Mouse (Mus musculus) kidney, adult 8-10 months (tissue): Measurements from ENCODE around the gene Gm4791.

Source experiments
- DNase-seq, 2 experiments: peaks; one replicate each; pipeline ENCODE4 v3.0.0; 2022

The Gm4791 gene

DNA sequence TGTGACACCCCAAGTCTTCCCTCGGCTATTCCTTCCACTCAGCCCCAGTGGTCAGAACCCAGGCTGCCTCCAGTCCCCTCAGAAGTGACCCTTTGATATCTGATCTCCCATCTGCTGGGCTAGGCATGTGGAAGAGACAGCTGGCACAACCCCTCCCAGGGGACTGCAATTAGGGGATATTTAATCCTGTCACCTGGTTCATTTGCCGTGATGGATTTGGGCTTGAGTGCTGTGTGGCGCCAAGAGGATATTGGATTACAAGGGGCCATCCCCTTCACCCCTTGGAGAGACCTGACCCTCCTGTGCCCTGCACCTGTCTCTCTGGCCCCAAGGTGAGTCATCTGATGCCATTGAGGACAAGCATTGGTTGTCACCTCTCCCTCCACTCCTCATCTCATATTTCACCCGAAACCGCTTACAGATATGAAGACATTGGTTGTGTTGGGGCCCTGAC lies at the start of gene Gm4791:
Gm4791 (plus strand) TSS at position 404 of the 454 bp plus-strand sequence.
- no peak for DNase-seq

DNA sequence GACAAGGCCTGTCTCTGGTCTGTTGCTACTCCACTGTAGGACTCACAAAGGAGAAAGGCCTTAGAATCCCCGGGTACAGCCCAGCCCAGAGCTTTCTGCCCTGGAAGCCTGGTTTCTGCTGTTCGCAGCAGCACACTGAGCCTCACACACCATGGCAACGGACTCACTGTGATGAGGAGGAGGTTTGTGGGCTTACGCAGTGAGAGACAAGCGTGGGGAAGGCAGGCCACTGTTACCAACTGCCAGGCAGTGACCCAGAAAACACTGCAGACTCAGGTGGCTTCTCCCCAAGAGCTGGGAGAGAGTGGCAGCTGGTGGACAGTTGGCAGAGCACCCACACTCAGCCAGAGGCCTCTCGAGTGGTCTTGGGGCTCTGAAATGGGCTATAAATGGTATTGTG lies 42.3 kb upstream of the Gm4791 start:
- no peak for DNase-seq

DNA sequence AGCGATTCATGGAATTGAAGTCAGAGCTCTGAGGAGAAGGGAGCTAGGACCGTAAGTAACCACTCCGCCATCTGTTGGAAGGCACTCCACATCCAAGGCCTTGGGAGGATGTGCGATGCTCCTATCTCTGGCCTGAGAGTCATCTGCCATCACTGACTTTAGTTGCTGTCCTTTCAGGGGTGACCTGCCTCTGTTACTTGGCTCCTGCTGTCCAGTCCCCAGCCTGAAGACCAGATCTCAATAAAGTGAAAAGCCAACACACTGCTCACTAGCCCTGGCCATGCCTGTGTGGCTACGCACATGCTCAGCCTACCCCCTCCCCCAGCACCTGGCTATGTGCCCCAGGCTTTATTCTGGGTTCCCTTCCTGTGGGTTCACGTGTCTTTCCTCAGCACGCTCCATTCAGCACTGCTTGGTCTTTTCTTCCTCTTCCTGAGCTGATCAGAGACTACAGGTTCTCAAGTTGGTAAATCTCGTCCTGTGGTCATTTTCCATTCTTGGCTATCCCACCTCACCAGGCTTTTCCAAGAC lies 41.1 kb upstream of the Gm4791 start:
- no peak for DNase-seq

DNA sequence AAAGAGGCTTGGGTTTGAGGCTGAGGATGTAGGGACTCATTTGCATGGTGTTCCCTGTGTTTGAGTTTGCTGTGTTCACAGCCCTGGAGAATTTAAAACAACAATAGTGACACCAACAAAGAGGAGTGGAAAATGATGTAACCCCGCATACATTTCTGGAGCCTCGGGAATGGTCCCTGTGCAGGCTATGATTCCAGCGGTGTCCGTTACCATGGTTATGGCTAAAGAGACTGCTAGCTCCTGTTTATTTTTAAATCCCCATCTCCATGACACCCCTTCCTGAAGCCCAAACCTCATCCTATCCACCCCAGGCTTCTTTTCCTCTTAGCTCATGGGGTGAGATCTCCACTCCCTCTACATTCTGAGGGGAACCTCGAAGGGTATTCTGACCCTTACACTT lies 32.5 kb upstream of the Gm4791 start:
- no peak for DNase-seq

DNA sequence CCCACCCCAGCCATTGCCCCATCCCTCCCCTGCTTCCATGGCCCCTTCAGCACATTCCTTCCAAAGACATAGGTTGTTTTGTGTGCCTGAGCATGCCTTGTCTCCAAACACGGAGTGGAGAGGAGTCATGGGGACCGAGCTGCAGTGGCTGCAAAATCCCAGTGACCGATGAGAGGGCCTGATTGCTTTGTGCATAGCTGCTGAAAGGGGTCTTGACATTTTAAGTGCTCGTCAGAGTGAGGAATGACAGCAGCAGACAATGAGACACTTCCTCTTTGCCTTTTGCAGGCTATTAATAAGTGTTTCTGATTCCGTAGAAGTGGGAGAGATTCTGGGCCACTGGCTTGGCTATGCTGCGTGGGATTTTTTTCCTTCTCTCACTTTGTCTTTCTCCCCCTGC lies 29.6 kb upstream of the Gm4791 start:
- no peak for DNase-seq

DNA sequence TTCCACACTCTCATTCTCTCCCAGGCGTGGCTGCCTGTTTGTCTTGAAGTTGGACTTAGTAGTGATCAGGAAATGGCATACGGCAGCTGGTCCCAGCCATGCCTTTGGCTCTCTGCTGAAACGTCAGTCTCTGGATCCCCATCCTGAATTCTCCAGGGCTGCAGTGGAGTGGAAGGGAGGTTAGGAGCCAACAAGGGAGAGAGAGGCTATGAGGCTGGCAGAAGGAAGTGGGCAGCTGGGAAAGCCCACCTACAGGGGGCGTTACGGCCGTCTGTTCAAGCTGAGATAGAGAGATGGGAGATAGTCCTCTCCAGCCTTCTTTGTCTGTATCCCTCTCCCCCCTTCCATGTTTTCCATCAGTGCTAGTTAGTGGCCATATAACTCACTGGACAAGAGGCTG lies 29.1 kb upstream of the Gm4791 start:
- no peak for DNase-seq

DNA sequence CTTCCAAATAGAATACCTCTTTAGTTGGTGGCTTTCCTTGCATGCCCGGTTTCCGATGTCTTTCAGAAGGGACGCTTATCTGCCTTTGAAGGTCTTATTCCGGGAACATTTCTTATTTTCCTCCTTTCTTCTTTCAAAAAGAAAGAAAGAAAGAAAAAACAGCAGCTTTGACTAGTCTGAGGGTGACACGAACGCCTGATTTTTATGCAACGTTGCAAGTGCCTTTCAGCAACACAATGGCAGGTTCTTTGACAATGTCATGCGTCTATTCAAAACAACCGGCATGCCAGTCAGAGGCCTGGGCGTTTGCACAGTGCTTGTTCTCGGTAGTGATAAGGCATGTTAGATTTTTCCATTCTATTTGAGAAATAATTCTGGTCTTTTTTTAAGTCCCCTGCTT lies 19.7 kb upstream of the Gm4791 start:
- DNase-seq: no peak

DNA sequence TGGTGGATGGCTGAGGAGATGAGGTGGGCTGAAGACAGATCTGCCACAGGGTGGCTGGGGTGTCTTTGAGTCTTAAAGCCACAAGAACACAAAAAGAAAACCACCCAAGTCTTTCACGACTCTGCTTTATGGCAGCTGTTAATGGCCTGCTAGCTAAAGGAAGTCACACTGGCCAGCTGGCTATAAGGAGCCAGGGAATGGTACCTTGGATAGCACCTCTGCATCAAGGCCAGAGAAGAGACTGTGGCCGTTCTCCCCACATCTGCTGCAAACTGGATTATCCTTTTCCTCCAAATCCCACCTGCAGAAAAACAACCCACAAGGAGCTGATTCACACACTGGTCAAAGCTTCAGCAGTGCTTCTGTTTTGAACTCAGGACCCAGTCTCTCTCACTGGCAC lies 18.4 kb upstream of the Gm4791 start:
- no peak for DNase-seq

DNA sequence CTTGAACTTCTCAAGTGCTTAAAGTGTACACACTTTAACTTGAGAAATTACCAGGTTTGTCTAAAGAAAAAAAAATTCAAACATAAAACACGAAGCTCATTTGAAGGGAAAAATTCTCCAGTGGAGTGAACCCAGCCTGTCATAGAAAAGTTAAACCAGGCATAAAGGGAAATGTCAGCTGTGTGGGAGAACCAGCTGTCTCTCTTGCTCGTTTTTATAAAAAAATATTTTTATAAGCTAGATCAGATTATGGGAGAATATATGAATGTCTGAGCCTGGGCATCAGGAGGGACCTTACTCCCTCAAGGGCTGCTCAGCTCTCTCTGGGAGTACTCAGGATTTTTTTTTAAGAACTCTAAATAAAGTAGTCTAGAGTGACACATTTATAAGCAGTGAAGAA lies 15.1 kb upstream of the Gm4791 start:
- DNase-seq: no peak

DNA sequence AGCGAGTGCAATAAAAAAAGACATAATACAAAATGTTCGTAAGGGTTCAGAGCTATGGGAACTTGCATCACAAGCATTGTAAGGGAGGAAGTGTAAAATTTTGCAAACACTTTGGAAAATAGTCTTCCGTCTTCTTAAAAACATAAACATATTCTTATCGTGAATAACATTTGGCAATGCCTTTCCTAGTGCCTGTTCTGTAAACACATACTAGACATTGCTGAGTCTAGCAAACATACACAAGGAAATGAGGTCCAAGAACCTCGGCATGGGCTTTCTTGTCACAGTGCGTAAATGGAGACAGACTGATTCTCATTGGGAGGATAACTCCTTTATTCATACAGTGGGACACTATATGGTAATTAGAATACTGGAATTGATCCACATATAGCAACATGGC lies 43.0 kb downstream of the Gm4791 start:
- DNase-seq: no peak
